Mouse (Mus musculus) small intestine, adult 2 months (tissue): ENCODE results near the gene Dmtf1. TPM values are rescaled to one million over a fixed set of nuclear protein-coding genes. Genes with fewer than 3 reads are reported as not detected.
"Not testable (repeated sequence)": the region's sequence is repeated elsewhere in the genome, so short reads cannot be mapped to it uniquely, and the experiment has no call there.

ENCODE experiments used
- H3K27ac ChIP-seq: fragments of 200-500 bp; 2 replicates; pipeline ENCODE4 v1.5.1; 2012; ENCODE audit warnings: low read depth, low read length, control low read depth, inconsistent platforms; ENCODE audit not compliant: insufficient read depth
- H3K27me3 ChIP-seq: fragments of 200-500 bp; 2 replicates; pipeline ENCODE4 v1.6.1; 2012; ENCODE audit warnings: mild to moderate bottlenecking, moderate library complexity, low read length, inconsistent platforms; ENCODE audit not compliant: control insufficient read depth, insufficient read depth
- H3K36me3 ChIP-seq: fragments of 200-500 bp; 2 replicates; pipeline ENCODE4 v1.6.1; 2012; ENCODE audit warnings: mild to moderate bottlenecking, low read length, control low read depth, inconsistent platforms; ENCODE audit not compliant: control insufficient read depth, insufficient read depth
- H3K4me1 ChIP-seq: fragments of 200-500 bp; 2 replicates; pipeline ENCODE4 v1.6.1; 2012; ENCODE audit warnings: low read length, inconsistent platforms, mixed read lengths; ENCODE audit not compliant: control insufficient read depth, insufficient read depth, insufficient read length
- H3K4me3 ChIP-seq: fragments of 200-500 bp; 2 replicates; pipeline ENCODE4 v1.5.1; 2012; ENCODE audit warnings: low read depth, mild to moderate bottlenecking, control low read depth, inconsistent platforms, low read length, moderate library complexity
- CTCF ChIP-seq: fragments of 200-500 bp; IDR thresholded peaks from 2 replicates; pipeline ENCODE4 v1.5.1; 2012; ENCODE audit warnings: low read depth, mild to moderate bottlenecking, control low read depth, inconsistent platforms, low read length, moderate library complexity, mixed read lengths; ENCODE audit not compliant: insufficient replicate concordance, insufficient read length; ENCODE audit errors: extremely low read depth
- POLR2A ChIP-seq: fragments of 200-500 bp; IDR thresholded peaks from 2 replicates; pipeline ENCODE4 v1.6.1; 2012; ENCODE audit warnings: low read depth, mild to moderate bottlenecking, control low read depth, inconsistent platforms, low read length, moderate library complexity
- WGBS: fragments of 180-500 bp; shearing (Covaris S2); methylation state at CpG from one replicate; pipeline ENCODE4 v1.1.7; 2018; 5-methylcytosine and 5-hydroxymethylcytosine counted together
- polyA plus RNA-seq: library from polyadenylated mRNA; depleted of rRNA; stranded (reverse); fragments of >200 nt; gene quantifications from 2 replicates; pipeline ENCODE4 v1.2.3, GENCODE M21; 2012; rRNA removed

Dmtf1 gene
- 1.5 and 3.2 TPM in 2 replicates for polyA plus RNA-seq

DNA sequence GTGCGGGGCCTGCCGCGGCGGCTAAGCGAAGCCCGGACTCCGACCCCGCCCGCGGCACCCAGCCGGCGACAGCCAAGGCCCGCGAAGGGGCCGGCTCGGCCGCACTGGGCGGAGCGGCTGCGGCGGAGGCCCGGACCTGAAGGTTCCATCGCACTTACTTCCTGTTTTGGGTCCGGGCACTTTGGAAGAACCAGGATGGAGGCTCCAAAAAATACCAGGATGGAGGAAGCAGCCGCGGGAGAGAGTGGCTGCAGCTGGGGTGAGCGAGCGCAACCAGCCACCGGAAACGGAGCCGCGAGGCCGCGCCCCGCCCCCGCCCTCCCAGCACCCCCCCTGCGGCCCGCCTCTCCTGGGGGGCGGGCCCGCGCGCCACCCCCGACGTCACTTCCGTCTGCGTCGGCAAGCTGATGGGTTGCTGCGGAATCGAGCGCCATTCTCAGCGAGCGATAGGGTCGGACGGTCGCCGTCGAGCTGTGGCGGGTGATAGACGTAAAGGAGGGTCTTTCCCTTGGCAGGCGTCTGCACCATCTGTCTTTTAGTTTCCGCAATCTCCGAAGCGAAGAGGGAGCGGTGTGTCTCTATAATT lies at the start of gene Dmtf1:
Gene Dmtf1, minus strand, starts transcription at position 321 of the 586 bp plus-strand sequence.
- H3K36me3 ChIP-seq = no peaks in the 10 kb centered on the region
- no peak for TF ChIP-seq CTCF
- TF ChIP-seq POLR2A = peak; percentile 98
- H3K4me3 ChIP-seq = peak within 1 kb of the TSS; percentile 86
- WGBS = under 1% methylated on average over 64 of the region's 64 CpGs
- H3K4me1 ChIP-seq = peaks cover 5% of the 10 kb centered on the region; the same call in 1 of the 2 replicates
- H3K27ac ChIP-seq = peak within 1 kb of the TSS; percentile 87
- no peaks in the 10 kb centered on the region for H3K27me3 ChIP-seq

GRCm38 (mm10) chr5:9186467-9186866 lies 24.9 kb upstream of the Dmtf1 start:
- no peak overlapping the region for H3K27ac ChIP-seq
- no peak overlapping the region for H3K4me3 ChIP-seq
- H3K27me3 ChIP-seq = no peaks in the 10 kb centered on the region
- no peak for TF ChIP-seq POLR2A
- no peaks in the 10 kb centered on the region for H3K4me1 ChIP-seq
- H3K36me3 ChIP-seq = no peaks in the 10 kb centered on the region
- WGBS = 52% methylated on average over 1 of the region's 1 CpGs

DNA sequence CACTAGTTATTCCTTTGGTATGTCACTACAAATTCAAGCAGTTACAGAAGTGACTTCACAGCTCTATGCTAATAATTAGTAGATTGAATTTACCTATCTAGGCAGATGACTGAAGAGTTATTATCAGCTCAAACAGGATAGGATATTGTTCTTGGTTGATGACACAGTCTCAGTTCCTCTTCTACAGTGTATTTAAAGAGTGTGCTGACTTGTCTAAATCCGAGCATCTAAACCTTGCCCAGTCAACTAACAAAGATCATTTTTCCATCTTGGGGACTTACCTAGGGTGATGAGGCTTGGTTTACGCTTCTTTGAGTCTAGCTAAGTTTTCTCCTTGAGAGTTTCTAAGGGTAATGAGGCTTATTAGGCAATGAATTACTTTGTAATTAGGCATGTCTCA lies 11.7 kb upstream of the Dmtf1 start:
- TF ChIP-seq POLR2A = no peak
- no peak for TF ChIP-seq CTCF
- WGBS = 82% methylated on average over 2 of the region's 2 CpGs
- Histone ChIP-seq H3K27me3 (no peaks in the 10 kb centered on the region), H3K4me3 (no peak overlapping the region), H3K4me1 (no peaks in the 10 kb centered on the region), H3K27ac (no peak overlapping the region), H3K36me3 (no peaks in the 10 kb centered on the region)

DNA sequence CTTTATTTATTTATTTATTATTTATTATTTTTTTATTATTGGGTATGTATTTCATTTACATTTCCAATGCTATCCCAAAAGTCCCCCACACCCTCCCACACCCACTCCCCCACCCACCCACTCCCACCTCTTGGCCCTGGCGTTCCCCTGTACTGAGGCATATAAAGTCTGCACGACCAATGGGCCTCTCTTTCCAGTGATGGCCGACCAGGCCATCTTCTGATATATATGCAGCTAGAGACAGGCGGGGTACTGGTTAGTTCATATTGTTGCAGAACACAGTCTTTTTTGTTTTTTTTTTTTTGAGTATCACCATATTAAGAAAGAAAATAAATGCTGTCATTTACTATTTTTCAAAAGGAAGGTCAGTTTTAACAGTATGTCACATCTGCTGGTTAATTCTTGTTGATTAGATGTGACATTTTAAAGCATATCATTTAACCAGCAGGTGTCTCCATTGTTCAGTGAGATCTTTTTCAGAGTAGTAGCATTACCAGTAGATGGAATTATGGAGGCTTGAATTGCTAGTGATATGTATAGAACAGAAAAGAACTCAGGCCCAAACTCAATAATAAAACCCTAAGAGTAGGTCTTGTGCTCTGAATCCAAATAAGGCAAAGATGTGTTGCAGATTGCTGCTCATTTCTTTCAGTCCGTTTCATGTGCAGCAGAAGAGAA lies 7.9 kb upstream of the Dmtf1 start:
- 75% methylated on average over 5 of the region's 5 CpGs for WGBS

DNA sequence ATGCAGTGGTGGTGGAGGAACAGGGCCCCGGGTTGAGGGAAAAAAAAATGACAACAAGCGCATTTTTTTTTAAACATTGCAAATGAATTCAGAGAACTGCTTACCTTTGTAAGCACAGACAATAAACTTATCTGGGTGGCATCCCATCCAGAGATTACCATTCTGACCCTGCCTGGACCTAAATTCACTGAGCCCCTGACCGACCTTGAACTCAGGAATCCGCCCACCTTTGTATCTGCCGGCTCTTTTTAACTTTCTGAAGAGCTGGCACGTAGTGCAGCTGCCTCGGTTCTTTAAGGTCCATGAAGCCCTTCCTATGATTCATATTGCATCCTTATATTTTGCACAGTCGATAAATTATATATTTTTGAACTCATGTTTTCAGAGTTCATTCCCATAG lies 4.8 kb upstream of the Dmtf1 start:
- no peak overlapping the region for H3K27ac ChIP-seq
- no peaks in the 10 kb centered on the region for H3K36me3 ChIP-seq
- TF ChIP-seq CTCF (no peak), POLR2A (no peak)
- H3K27me3 ChIP-seq = no peaks in the 10 kb centered on the region
- no peak overlapping the region for H3K4me3 ChIP-seq
- peaks cover 5% of the 10 kb centered on the region; the same call in 1 of the 2 replicates for H3K4me1 ChIP-seq
- 62% methylated on average over 8 of the region's 8 CpGs for WGBS

More for the DNA sequence above, 7.9 kb upstream of the Dmtf1 start:
- H3K27me3 ChIP-seq, H3K4me1 ChIP-seq, H3K4me3 ChIP-seq, H3K36me3 ChIP-seq, H3K27ac ChIP-seq: not testable (repeated sequence)

GRCm38 (mm10) chr5:9165151-9165550 lies 3.6 kb upstream of the Dmtf1 start:
- H3K27ac ChIP-seq, H3K4me1 ChIP-seq, H3K27me3 ChIP-seq, H3K36me3 ChIP-seq, H3K4me3 ChIP-seq: not testable (repeated sequence)
- WGBS = 88% methylated on average over 10 of the region's 10 CpGs

GRCm38 (mm10) chr5:9163411-9163810 lies 1.8 kb upstream of the Dmtf1 start:
- H3K4me3 ChIP-seq = no peak overlapping the region
- no peak overlapping the region for H3K27ac ChIP-seq
- TF ChIP-seq CTCF = no peak
- no peak for TF ChIP-seq POLR2A
- no peaks in the 10 kb centered on the region for H3K36me3 ChIP-seq
- no peaks in the 10 kb centered on the region for H3K27me3 ChIP-seq
- 94% methylated on average over 3 of the region's 3 CpGs for WGBS
- peaks cover 5% of the 10 kb centered on the region; the same call in 1 of the 2 replicates for H3K4me1 ChIP-seq
